Mouse (Mus musculus) adrenal gland, postnatal 10 days (tissue): ENCODE results near the gene Ythdf2. TPM values are rescaled to one million over a fixed set of nuclear protein-coding genes. Genes with fewer than 3 reads are reported as not detected.

Experiments
- DNase-seq: peaks from one replicate; pipeline ENCODE4 v3.0.0; 2021; ENCODE audit warnings: mixed read lengths
- total RNA-seq, 2 experiments: library from RNA; stranded (reverse); gene quantifications; 2 replicates each; pipeline ENCODE4 v1.2.3; 2021

Ythdf2 gene
- total RNA-seq, 2 experiments from 2014 or later, result 48.9 to 54.4 TPM

DNA sequence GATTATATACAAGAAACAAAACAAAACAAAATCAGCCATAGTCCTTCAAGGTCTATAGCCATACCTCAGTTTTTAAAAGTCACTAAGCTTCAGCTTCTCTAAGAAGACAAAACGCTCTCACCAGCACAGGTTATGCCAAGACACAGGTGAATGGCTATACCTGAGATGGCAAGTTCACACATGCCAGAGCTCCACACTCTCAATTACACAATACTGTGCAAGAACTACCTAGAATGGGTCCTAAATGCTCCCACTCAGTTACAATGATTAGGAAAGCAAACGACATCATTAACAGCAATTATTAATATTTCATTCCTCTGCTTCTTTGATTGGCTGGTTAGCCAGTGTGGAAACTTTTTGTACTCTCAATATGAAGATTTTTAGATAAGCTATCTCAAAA lies 2.8 kb downstream of the Ythdf2 start:
- DNase-seq, result no peak

DNA sequence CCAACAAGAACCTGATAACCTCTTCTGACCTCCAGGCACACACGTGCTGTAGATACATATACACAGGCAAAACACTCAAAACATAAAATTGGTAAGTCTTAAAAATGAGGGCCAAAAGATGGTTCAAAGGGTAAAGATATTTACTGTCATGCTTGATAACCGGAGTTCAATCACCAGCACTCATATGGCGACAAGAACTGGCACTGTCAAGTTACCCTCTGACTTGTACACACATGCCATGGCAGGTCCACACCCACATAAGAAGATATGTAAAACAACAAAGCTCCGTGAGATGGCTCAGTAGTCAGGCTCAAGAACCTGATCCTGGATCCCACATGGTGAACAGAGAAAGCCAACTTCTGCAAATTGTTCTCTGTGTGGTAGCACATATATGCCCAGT lies 4.8 kb downstream of the Ythdf2 start:
- no peak for DNase-seq

DNA sequence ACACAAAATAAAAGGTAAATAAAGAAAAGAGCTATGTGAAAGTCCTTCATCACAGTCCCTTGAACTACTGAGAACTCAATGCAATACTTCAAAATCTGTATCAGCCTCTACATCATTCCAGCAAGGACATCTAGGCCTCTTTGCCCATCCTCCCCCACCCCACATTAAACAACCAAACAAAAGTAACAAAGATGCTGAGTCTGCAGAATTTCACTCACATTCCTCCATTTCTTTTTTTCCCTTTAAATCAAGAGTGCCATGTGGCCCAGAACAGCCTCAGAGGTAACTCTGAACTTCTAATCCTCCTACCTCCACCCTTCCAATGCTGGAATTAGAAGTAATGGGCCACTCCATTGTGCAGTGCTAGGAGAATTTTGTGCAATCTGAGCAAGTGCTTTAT lies 13.3 kb downstream of the Ythdf2 start:
- DNase-seq, result no peak

DNA sequence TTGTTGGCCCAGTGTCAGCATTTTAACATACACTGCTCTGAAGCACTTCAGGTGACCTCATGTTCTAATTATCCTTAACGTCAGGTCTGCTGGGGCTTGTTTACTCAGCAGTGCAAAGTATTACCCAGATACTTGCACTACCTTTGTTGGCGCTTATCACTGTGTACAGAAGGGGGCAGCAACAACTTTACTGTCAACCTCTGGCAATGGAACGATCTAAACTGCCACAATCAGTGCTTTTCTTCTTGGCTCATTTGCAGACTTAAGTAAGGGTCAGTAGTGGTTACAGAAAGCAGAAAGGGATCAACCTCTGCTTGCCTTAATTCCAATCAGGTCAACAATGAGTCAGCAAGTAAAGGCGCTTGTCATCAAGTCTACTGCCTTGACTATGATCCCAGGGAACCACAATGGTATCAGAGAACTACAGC lies 13.8 kb downstream of the Ythdf2 start:
- peak; percentile 40 for DNase-seq

DNA sequence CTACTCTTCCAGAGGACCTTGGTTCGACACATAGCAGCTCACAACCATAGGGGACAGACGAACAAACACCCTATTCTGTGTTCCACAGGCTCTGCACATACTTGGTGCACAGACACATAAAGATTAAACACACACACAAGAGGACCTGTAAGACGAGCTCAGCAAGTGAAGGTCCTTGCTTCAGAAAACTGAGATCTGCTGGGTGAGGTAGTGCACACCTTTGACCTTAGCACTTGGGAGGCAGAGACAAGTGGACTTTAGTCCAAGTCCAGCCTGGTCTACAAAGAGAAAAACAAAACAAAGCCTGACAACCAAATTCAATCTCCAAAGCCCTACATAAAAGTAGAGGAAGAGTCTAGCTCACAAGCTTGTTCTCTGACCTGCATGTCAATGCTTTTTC lies 17.1 kb downstream of the Ythdf2 start:
- no peak for DNase-seq

DNA sequence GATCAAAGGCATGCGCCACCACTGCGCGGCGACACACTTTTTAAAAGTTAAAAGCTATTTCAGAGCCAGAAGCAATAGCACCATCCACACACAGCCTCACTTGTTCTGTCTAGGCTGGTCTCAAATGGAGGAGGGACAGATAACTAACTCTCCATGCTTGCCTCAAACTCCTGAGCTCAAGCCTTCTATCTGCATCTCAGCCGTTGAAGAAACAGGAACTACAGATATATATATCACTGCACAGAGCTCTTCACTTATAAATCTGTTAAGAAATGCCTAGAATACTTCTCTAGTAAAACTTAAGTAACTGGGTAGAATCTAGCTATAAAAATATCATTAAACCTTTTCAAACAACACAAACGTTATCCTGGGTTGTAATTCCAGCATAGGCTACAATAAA lies 17.7 kb downstream of the Ythdf2 start:
- no peak for DNase-seq

DNA sequence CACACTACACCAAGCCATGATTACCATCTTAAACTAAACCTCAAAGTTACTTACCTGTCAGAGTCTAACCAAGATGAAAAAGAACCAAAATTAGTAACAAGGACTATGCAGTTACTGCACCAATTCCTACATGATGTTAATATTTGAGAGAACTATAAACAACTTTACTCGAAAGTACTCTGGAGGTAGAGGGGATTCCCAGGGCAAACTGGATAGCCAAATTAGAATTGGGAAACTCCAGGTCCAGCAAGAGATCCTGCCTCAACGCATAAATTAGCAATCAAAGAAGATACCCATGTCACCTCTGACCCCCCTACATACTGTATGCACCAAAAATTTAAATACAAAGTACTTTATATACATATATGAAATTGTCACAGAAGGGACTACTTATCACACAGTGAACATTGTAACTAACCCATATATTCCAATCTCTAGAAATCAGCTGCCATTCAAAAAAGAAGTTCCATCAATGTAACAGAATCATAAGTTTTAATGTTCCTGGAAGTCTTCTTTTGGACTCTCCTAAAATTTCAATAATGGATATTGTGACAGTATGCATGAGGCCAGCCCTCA lies 24.2 kb downstream of the Ythdf2 start:
- no peak for DNase-seq

DNA sequence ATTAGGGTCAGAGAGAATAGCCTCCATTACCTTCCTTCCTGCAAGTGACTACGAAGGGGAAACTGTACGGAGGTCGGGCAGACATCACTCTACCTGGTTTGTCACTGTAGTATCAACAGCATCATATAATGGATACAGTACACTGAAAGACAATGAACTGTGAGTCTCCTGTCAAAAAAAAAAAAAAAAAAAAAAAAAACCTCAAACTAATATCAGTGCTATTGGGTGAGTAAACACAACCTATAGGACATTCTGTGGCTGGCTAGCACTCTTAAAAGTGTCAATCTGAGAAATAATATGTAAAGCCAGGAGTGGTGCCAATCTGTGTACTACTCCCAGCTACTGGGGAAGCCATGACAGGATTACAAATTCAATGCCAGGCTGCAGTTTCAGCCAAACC lies 28.9 kb downstream of the Ythdf2 start:
- no peak for DNase-seq

DNA sequence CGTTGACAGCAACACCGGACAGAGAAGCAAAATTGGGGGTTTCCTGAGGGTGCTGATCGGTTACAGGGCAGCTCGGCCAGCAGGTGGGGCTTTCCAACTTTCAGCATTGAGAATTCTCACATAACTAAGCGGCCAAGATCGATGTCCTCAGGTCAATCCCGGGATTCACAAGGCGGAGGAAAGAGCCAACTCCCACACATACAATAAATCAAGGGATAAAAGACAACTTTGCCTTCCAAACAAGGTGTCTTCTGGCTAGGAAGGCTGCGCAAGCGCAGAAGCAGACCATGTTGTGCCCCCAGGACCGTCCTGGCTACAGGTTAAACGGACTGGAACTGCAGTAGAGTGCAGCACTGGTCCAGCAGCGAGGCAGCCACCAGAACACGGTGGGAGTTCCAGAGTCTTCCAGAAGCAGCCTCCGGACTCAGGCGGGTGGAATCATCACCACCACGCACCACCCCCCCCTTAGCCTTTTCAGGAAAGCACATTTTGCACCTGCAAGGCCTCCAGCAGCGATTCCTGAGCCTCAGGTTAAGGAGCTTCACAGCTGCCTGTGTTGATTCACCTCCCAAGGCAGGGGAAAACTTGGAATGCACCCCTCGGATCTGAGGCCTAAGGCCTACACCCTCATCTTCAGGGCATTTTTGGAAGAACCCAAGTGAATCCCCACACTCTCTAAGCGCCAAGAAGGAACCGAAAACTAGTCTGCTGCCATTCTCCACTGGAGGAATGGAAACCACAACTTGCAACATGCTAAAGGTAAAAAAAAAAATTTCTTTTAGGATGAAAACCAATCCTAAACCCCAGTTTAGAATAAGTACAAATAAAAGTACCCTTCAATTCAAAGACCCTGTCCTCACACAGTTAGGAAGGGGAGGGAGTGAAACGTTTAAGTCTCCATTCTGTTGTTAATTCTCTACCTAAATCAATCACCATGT lies 30.1 kb downstream of the Ythdf2 start:
- DNase-seq, result peak; percentile 22

DNA sequence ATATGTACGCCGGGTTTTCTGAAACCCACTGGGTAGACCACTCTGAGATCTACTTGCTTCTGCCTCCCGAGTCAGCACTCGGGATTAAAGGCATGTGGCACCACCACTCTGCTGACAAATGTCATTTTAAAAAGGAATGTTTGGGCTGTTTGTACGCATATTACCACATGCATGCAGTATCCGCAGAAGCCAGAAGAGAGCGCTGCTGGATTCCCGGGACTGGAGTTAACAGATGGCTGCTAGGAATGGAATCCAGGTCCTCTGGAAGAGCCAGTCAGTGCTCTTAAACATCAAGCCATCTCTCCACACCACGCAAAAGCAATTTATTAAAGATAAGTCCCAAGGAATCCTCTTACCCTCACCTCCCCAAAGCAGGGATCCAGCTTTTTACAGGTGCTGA lies 31.4 kb downstream of the Ythdf2 start:
- DNase-seq, result peak; percentile 59

DNA sequence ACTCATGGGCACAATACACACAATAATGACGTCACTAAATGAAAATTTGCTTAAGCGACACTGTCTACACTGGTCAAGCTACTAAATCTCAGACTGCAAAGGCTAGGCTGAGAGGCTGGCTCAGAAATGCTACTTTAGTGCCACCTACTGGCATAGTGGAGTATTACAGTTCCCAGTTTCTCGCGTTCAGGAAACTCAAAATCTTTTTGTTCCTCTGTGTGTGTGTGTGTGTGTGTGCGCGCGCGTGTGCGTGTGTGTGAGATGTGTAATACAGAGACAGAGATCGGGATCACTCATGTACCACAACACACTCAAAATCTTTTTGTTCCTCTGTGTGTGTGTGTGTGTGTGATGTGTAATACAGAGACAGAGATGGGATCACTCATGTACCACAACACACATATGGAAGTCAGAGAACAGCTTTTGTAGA lies 33.5 kb downstream of the Ythdf2 start:
- peak; percentile 73 for DNase-seq

DNA sequence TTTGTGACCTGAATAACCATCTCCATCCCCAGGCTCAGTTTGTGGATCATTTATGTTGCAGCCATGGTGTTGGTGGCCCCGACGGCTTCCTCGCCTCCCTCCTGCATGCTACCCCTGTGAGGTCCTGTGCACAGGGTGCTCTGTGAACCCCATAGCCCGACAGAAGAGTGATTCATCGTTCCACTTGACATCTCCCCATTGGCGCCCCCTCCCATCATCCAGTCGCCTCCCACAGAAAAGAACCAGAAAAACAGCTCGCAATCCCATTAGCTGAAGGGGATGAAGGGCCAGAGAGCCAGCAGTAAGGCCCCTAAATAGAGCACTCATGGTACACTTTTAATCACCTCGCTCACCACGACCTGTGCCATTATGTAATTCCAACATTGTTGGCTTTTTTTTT lies 35.6 kb downstream of the Ythdf2 start:
- no peak for DNase-seq

DNA sequence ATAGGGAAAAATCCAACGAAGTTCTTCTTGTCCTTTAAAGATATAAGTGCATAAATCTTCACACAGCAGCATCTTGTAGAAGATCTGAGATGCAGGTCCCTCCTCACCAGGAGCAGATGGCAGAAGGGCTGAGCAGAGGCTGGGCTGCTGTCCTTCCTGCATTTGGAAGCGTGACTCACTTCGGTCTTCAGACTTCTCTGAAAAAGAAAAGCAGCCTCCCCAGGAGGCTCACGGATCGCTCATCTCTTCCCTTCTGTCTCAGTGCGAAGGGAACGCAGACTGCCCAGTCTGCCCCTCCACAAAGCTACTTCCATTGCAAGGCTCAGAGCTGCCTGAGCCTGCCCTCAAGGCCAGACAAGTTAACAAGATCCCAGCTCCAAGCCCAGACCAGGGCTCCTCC lies 41.2 kb downstream of the Ythdf2 start:
- DNase-seq, result no peak

DNA sequence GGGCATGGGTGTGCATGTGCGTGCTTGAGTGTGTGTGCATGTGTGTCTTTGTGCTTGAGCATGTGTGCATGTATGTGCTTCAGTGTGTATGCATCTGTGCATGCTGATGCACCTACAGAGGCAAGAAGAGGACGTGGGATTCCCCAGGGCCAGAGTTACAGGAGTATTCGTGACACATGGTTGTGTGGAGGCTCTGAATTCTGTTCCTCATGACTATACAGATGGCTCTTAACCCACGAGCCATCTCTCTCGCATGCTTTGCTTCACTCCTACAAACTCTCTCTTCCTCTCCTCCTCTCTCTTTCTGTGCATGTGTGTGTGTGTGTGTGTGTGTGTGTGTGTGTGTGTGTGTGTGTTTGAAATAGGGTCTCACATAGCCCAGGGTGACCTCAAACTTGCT lies 42.3 kb downstream of the Ythdf2 start:
- DNase-seq, result no peak

DNA sequence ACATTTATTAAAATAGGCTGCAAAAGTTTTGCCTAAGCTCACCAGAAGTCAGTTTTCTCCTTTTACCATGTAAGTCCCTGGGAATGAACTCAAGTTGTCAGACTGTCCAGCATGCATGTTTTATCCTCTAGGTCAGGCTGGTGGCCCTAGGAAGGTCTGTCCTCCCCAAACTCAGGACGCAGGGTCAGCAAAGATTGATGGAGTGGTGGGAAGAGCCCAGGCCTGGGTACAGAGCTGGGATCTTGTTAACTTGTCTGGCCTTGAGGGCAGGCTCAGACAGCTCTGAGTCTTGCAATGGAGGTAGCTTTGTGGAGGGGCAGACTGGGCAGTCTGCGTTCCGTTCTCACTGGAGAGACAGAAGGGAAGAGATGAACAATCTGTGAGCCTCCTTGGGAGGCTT lies 42.8 kb downstream of the Ythdf2 start:
- DNase-seq, result no peak

DNA sequence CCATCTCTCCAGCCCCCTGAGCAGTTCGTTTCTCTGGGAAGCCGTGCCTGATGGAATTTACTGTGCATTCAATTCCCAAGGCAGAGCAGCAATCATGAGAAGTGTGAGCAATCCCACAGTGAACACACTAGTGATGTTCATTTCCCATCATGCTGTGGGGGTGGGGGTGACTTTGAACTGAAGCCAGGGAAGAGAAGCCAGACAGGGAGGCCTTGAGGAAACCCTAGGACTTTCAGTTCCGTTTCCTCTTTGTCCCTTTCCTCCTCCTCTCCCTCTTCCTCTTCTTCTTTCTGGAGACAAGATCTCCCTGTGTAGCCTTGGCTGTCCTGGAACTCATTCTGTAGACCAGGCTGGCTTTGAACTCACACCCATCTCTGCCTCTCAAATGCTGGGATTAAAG lies 44.7 kb downstream of the Ythdf2 start:
- DNase-seq, result no peak

DNA sequence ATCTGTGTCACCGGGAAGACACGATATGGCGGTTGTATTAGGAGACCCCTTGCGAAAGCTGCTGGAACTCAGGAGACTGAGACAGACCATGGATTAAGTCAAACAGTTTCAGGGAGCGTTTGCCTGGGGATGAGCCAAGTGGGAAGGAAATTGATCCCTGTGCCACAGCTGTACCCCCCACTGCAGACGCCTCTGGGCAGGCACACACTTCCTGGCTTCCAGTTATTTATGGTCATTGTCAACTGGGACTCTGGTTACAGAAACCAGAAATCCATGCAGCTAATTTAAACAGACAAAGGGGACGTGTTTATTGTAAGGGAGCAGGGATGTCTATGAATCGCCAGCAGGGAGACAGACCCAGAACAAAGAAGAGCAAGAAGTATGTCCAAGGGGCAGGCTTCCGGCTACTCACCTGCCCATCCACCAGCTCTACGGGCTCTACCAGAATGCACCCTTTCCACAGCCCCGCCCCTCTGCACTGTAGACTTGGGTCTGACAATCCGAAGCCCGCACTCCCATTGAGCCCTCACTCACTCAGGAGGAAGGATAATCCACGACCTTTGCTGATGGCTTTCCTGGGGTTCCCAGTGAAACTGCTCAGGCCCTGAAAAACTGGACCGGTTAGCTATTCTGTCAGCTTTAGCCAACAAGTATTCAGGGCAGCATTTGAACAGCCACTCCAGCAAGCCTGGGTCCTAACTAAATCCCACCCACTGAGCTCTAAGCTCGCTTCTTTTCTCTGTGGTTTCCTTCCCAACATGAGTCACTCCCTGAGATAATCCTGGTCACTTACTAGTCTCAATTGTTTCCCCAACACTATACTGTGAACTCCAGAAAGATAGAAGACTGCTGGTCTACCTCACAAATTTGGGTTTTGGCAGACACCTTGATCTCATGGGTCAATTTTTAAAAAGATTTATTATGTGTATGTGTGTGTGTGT lies 45.5 kb downstream of the Ythdf2 start:
- no peak for DNase-seq

DNA sequence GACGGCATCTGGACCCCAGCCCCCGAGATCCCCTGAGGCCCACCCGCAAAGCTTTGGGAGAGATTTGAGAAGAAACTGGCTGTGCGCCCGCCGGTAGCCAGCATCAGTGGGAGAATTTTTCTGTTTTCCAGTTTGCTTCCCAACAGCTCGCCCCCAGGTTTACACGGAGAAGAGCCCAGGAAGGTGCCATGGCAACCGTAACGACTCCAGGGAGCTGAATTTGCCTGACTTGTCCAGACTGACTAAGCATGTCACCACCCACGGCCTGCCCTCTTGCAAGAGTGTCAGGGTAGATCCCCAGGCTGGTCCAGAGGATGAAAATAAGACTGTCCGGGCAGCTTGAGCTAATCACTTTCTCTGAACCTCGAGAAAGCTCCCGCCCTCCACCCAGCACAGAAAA lies 46.4 kb downstream of the Ythdf2 start:
- DNase-seq, result no peak

DNA sequence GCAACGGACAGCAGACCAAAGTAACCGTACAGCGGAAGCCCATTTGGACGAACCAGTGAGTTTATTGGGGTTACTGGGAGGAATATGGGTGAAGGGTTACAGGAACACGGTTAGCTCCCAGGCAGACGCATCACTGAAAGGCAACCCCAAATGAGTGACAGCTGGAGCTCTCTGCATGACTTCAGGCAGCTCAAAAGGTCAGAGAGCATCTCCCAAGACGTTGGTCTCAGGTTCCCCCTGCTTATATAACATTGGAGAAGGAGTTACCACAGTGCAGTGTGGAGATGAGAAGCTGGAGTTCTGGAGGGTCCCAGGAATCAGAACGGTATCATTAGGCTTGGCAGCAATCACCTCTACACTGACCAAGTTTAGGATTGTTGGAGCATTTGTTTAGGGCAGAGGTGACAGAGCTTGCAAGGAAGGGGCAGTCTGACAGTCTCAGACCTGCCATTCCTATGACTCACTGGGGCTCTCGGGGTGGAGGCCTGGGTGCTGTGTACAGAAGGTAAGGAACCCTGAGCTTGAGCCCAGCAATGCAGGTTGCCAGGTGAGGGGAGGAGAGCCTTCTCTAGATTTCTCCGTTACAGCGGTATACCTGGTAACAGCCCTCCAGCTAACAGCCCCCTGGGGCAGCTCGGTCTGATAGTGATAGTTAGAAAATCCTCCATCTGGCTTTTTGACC lies 55.0 kb downstream of the Ythdf2 start:
- no peak for DNase-seq

DNA sequence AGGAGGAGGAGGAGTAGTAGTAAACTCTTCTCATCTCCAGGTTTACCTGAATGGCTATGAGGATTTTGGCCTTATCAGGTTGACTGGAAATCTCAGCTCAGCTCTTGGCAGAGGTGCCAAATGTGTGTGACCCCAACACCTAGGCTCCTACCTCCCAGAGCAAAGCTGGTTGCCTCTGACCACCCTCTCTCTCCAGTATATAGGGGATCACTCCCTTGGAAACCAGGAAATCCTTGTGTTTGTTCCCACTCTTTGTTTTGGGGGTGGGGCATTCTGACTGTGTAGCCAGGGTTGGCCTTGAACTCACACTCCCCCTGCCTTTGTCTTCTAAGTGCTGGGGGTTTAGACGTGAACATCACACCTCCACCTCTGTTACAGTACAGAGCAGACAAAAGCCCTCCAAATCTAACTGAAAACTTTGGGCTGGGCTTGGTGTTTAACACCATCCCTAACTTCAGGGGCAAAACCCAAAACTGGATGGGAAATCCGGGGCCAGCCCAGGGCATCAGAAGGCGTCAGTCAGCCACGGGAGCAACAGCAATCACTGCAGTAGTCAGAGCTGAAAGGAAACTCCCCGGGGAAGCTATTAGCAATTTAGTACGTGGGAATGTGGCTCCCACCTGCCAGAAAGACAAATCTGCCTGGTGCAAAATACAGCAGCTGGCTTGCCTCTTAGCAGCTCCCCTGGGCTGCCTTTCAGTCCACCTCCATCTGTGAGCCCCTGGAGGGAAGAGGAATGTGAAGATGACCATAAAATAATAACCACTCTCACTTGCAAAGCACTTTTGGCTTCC lies 57.0 kb downstream of the Ythdf2 start:
- no peak for DNase-seq

DNA sequence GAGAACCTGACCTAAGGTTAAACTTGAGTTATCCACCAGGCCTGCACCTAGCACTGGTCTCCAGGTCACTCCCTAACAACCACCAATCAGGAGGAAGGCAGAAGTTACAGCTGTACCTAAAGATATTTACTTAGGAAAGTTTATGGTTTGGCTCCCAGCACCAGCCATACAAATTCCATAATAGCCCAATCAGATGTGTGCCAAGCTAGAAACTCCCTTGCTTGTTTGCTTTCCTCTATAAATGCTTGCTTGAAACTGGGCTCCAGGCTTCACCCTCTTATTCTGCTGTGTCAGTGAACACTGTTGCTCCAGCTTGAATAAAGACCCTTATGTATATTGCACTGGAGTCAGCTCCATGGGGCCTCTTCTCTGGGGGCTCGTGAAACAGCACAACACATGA lies 60.4 kb downstream of the Ythdf2 start:
- no peak for DNase-seq
